Mouse (Mus musculus) liver, postnatal 0 days (tissue): ENCODE measurements around the gene Hoxa2. TPM values are rescaled to one million over a fixed set of nuclear protein-coding genes. Genes with fewer than 3 reads are reported as not detected.

Experiments
- ATAC-seq: fragments of 200-750 bp; cut with Nextera tagmentation; 2 replicates; pipeline ENCODE4 v1.8.0; 2017; ENCODE audit warnings: mild to moderate bottlenecking, moderate library complexity
- DNase-seq: peaks from one replicate; pipeline ENCODE4 v3.0.0-alpha.2; 2016
- H3K27ac ChIP-seq: fragments of 300-500 bp; sonication (generic); 2 replicates; pipeline ENCODE4 v1.5.1; 2014; ENCODE audit warnings: antibody characterized with exemption, moderate library complexity, mild to moderate bottlenecking, low read depth
- H3K27me3 ChIP-seq: fragments of 300-500 bp; sonication (generic); 2 replicates; pipeline ENCODE4 v1.6.1; 2014; ENCODE audit warnings: low read length, control low read depth, mixed read lengths; ENCODE audit not compliant: insufficient read depth
- H3K36me3 ChIP-seq: fragments of 300-500 bp; sonication (generic); replicated peaks from 2 replicates; pipeline ENCODE4 v1.6.1; 2014; ENCODE audit warnings: mild to moderate bottlenecking, control low read depth, low read length, moderate library complexity, mixed read lengths; ENCODE audit not compliant: insufficient read depth
- H3K4me1 ChIP-seq: fragments of 300-500 bp; sonication (generic); 2 replicates; pipeline ENCODE4 v1.6.1; 2014; ENCODE audit warnings: antibody characterized with exemption, mild to moderate bottlenecking, control low read depth; ENCODE audit not compliant: insufficient read depth
- H3K4me2 ChIP-seq: fragments of 300-500 bp; sonication (generic); 2 replicates; pipeline ENCODE4 v1.6.1; 2014; ENCODE audit warnings: low read depth, mild to moderate bottlenecking, low read length, moderate library complexity, mixed read lengths
- H3K4me3 ChIP-seq: fragments of 300-500 bp; sonication (generic); 2 replicates; pipeline ENCODE4 v1.5.1; 2014; ENCODE audit warnings: low read depth, low read length
- H3K9ac ChIP-seq: fragments of 300-500 bp; sonication (generic); replicated peaks from 2 replicates; pipeline ENCODE4 v1.6.1; 2014; ENCODE audit warnings: mild to moderate bottlenecking, moderate library complexity
- H3K9me3 ChIP-seq: fragments of 300-500 bp; sonication (generic); 2 replicates; pipeline ENCODE4 v1.6.1; 2016; ENCODE audit warnings: mild to moderate bottlenecking, control low read depth, low read length, mixed read lengths
- CTCF ChIP-seq: sonication (generic); IDR thresholded peaks from 2 replicates; pipeline ENCODE4 v1.5.1; 2016; ENCODE audit warnings: antibody characterized with exemption, low read depth
- EP300 ChIP-seq: IDR thresholded peaks from 2 replicates; pipeline ENCODE4 v1.6.1; 2016; ENCODE audit warnings: antibody characterized with exemption, low read depth, mild to moderate bottlenecking
- WGBS: fragments of 180-500 bp; shearing (Covaris S2); extraction: QIAGEN DNeasy Blood & Tissue Kit; methylation state at CpG from one replicate; pipeline ENCODE4 v1.1.7; 2014; ENCODE audit not compliant: insufficient replicate concordance; 5-methylcytosine and 5-hydroxymethylcytosine counted together
- polyA plus RNA-seq: library from polyadenylated mRNA; unstranded; fragments of >200 nt; fragmentation: Nextera tagmentation; extraction: Ambion mirVana; gene quantifications from 2 replicates; pipeline ENCODE4 v1.2.1, GENCODE M21; 2015

The Hoxa2 gene
- polyA plus RNA-seq, 1 experiment from 2014 or later: 0.39 TPM

GRCm38 (mm10) chr6:52164051-52164625 lies 493 bp downstream of the Hoxa2 start:
- no peaks in the 10 kb centered on the region; the same call in 1 of the 2 replicates for H3K4me1 ChIP-seq
- no peak for TF ChIP-seq CTCF
- no peak for TF ChIP-seq EP300
- H3K36me3 ChIP-seq: no peaks in the 10 kb centered on the region
- H3K27me3 ChIP-seq: peaks cover 97% of the 10 kb centered on the region
- DNase-seq: no peak
- 2% methylated on average over 39 of the region's 39 CpGs for WGBS
- H3K4me3 ChIP-seq: peak overlapping the region; percentile 38
- peak overlapping the region; percentile 56 for H3K27ac ChIP-seq
- peak overlapping the region; percentile 36 for H3K9ac ChIP-seq
- ATAC-seq: no peak
- H3K9me3 ChIP-seq: no peaks in the 10 kb centered on the region
- H3K4me2 ChIP-seq: peak overlapping the region; percentile 55

- Histone ChIP-seq H3K9ac (peak overlapping the region; percentile 32; the same call in 1 of the 2 replicates), H3K4me2 (peak overlapping the region; percentile 41), H3K9me3 (no peaks in the 10 kb centered on the region), H3K4me1 (peaks cover 3% of the 10 kb centered on the region), H3K27me3 (peaks cover 98% of the 10 kb centered on the region), H3K4me3 (peak overlapping the region; percentile 38), H3K36me3 (no peaks in the 10 kb centered on the region), H3K27ac (peak overlapping the region; percentile 13; the same call in 1 of the 2 replicates)
- 11% methylated on average over 17 of the region's 17 CpGs for WGBS
- TF ChIP-seq EP300: no peak
- no peak for TF ChIP-seq CTCF
- DNase-seq (no peak), ATAC-seq (no peak)
These were observed 1.1 kb downstream of the Hoxa2 start for GRCm38 (mm10) chr6:52163366-52164031.

- Histone ChIP-seq H3K9ac (peak overlapping the region; percentile 32; the same call in 1 of the 2 replicates), H3K27ac (0 out of 2 replicates have a peak overlapping the region, but pooled peaks have one; percentile 13), H3K27me3 (peaks cover 98% of the 10 kb centered on the region), H3K36me3 (no peaks in the 10 kb centered on the region), H3K9me3 (no peaks in the 10 kb centered on the region), H3K4me2 (peak overlapping the region; percentile 41), H3K4me3 (peak overlapping the region; percentile 32), H3K4me1 (peaks cover 9% of the 10 kb centered on the region)
- ATAC-seq: no peak
- 23% methylated on average over 14 of the region's 14 CpGs for WGBS
- no peak for DNase-seq
- TF ChIP-seq CTCF (no peak), EP300 (no peak)
These were observed 1.8 kb downstream of the Hoxa2 start for GRCm38 (mm10) chr6:52162611-52163365.

- Histone ChIP-seq H3K9ac (no peak overlapping the region), H3K36me3 (no peaks in the 10 kb centered on the region), H3K4me1 (peaks cover 9% of the 10 kb centered on the region), H3K27me3 (peaks cover 98% of the 10 kb centered on the region), H3K4me3 (no peak overlapping the region), H3K4me2 (no peak overlapping the region), H3K27ac (no peak overlapping the region), H3K9me3 (no peaks in the 10 kb centered on the region)
- no peak for DNase-seq
- no peak for TF ChIP-seq EP300
- TF ChIP-seq CTCF: no peak
- ATAC-seq: no peak
- WGBS: 44% methylated on average over 1 of the region's 1 CpGs
These were observed 2.6 kb downstream of the Hoxa2 start for GRCm38 (mm10) chr6:52162093-52162380.

- H3K9me3 ChIP-seq: no peaks in the 10 kb centered on the region
- H3K4me3 ChIP-seq: no peak overlapping the region
- WGBS: 34% methylated on average over 8 of the region's 8 CpGs
- DNase-seq (no peak), ATAC-seq (no peak)
- H3K27me3 ChIP-seq: peaks cover 98% of the 10 kb centered on the region
- H3K4me1 ChIP-seq: peaks cover 9% of the 10 kb centered on the region
- H3K4me2 ChIP-seq: peak overlapping the region; percentile 54
- H3K9ac ChIP-seq: no peak overlapping the region
- no peaks in the 10 kb centered on the region for H3K36me3 ChIP-seq
- TF ChIP-seq EP300 (no peak), CTCF (no peak)
- H3K27ac ChIP-seq: 0 out of 2 replicates have a peak overlapping the region, but pooled peaks have one; percentile 44
These were observed 3.1 kb downstream of the Hoxa2 start for GRCm38 (mm10) chr6:52161336-52162092.
